Mouse (Mus musculus): ENCODE results near the gene Dkkl1. TPM values are rescaled to one million over a fixed set of nuclear protein-coding genes. Genes with fewer than 3 reads are reported as not detected.
A peak's percentile ranks its signal among the peaks of the same experiment; 100 is the strongest.
"Not testable (repeated sequence)": the region's sequence is repeated elsewhere in the genome, so short reads cannot be mapped to it uniquely, and the experiment has no call there.

Gene Dkkl1
- polyA plus RNA-seq (2012; rRNA removed): 3.0 and 4.8 TPM in 2 replicates
- polyA plus RNA-seq (2014; fragmentation: Nextera tagmentation; extraction: Ambion mirVana): 9.0 and 14.8 TPM in 2 replicates

DNA sequence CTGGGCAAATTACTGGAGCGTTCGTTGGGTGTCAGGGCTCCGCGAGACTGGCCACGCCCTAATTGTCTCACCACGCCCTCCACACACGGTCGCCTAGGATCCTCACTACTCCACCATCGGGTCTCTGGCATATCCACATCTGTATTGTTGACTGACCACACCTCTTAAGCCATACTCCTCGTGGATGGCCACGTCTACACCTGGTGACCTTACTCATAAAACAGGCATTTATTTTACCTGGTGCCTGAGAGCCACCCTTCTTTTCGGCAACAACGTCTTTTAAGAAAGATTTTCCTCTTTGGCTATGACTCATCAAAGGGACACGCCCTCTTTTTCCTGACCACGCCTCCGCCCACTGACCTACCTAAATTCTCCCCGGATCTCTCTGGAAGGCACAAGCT, at the start of gene Dkkl1:
Gene Dkkl1 (minus strand): TSS at position 297 of the 401 bp plus-strand sequence.
- WGBS: 4% methylated on average over 17 of the region's 17 CpGs
- Histone ChIP-seq H3K27ac (replicated peaks; ENCODE audit: low read depth, low read length) (no peak within 1 kb of the TSS), H3K9ac (ENCODE audit: low read depth, low read length, severe bottlenecking) (no peak within 1 kb of the TSS), H3K27me3 (ENCODE audit: control insufficient read depth, insufficient read depth, low read length) (peaks cover 13% of the 10 kb centered on the region), H3K9me3 (ENCODE audit: control insufficient read depth, low read length) (no peaks in the 10 kb centered on the region), H3K4me3 (replicated peaks; ENCODE audit: low read length) (0 out of 2 replicates have a peak within 1 kb of the TSS, but pooled peaks have one; percentile 8), H3K36me3 (ENCODE audit: control insufficient read depth, insufficient read depth, low read length) (no peaks in the 10 kb centered on the region), H3K4me2 (replicated peaks; ENCODE audit: low read depth, low read length, severe bottlenecking) (peak within 1 kb of the TSS; percentile 34), H3K4me1 (ENCODE audit: control insufficient read depth, insufficient read depth, low read length) (peaks cover 11% of the 10 kb centered on the region; the same call in 1 of the 2 replicates)
- ATAC-seq (ENCODE audit: low FRiP score, low read depth): no peak
- no peak for DNase-seq (ENCODE audit: low spot score)
- no peak for TF ChIP-seq POLR2A (IDR thresholded peaks at IDR 0.05; ENCODE audit: borderline replicate concordance, extremely low read depth, insufficient read depth, insufficient read length)

DNA sequence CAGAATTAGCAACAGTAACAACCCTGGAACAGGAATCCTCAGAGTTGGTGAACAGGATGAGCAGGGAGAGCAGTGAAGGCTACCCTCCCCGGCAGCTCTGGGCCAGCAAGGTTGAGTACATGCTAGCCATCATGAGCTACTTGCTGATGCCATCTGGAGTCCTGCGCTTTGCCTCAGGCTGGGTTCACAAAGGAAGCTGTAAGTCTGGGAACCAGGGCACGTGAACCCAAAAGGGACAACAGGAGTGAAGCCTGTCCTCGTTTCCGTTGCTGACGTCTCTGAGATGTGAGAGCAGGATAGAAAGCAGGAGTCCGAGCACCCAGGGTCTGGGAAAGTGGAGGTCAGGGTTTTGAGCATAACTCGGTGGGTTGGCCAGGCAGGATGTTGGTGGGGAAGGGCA, 47.3 kb upstream of the Dkkl1 start:
- Histone ChIP-seq H3K9ac (ENCODE audit: low read depth, low read length, severe bottlenecking) (no peak overlapping the region), H3K27me3 (ENCODE audit: control insufficient read depth, insufficient read depth, low read length) (no peaks in the 10 kb centered on the region), H3K36me3 (ENCODE audit: control insufficient read depth, insufficient read depth, low read length) (no peaks in the 10 kb centered on the region), H3K4me1 (ENCODE audit: control insufficient read depth, insufficient read depth, low read length) (no peaks in the 10 kb centered on the region), H3K9me3 (ENCODE audit: control insufficient read depth, low read length) (no peaks in the 10 kb centered on the region), H3K4me2 (replicated peaks; ENCODE audit: low read depth, low read length, severe bottlenecking) (no peak overlapping the region), H3K27ac (replicated peaks; ENCODE audit: low read depth, low read length) (no peak overlapping the region), H3K4me3 (replicated peaks; ENCODE audit: low read length) (no peak overlapping the region)
- no peak for DNase-seq (ENCODE audit: low spot score)
- no peak for ATAC-seq (ENCODE audit: low FRiP score, low read depth)
- 77% methylated on average over 8 of the region's 8 CpGs for WGBS
- no peak for TF ChIP-seq POLR2A (IDR thresholded peaks at IDR 0.05; ENCODE audit: borderline replicate concordance, extremely low read depth, insufficient read depth, insufficient read length)

DNA sequence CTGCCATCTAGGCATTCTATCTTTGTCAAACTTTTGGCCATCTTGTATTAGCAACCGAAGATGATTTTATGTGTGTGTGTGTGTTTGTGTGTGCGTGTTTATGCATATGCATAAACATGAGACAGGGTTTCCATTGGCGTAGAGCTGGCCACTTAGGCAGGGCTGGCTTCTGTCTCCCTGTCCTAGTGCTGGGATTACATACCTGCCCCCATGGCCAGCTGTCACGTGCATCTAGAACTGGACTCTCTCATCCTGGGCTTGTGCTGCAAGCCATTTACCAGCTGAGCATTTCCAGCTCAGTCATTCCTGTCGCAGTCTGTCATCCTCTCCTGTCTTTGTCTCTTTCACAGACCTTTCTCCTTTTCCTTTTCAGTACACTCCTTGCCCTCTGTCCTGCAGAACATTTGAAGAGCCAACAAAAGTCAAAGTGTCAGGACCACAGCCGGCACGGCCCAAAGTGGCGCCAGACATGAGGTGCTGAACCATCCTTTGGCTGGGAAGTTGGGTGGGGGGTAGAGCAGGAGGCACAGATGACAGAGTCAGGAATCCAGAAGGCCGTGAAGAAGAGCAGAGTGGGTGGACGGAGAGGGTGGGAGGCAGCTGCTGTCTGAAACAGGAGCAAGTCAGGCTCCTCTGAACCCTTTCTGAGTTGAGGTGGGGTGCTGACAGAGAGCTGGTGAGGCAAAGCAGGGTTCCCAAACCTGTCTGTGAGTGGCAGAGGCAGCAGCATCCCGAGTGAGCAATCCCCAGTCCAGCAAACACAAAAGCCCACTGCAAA, 45.3 kb upstream of the Dkkl1 start:
- H3K27me3 ChIP-seq (ENCODE audit: control insufficient read depth, insufficient read depth, low read length): no peaks in the 10 kb centered on the region
- 51% methylated on average over 11 of the region's 11 CpGs for WGBS
- no peaks in the 10 kb centered on the region for H3K9me3 ChIP-seq (ENCODE audit: control insufficient read depth, low read length)
- no peak overlapping the region for H3K27ac ChIP-seq (replicated peaks; ENCODE audit: low read depth, low read length)
- H3K4me1 ChIP-seq (ENCODE audit: control insufficient read depth, insufficient read depth, low read length): no peaks in the 10 kb centered on the region
- TF ChIP-seq POLR2A (IDR thresholded peaks at IDR 0.05; ENCODE audit: borderline replicate concordance, extremely low read depth, insufficient read depth, insufficient read length): no peak
- ATAC-seq (ENCODE audit: low FRiP score, low read depth): no peak
- DNase-seq (ENCODE audit: low spot score): no peak
- H3K4me3 ChIP-seq (replicated peaks; ENCODE audit: low read length): no peak overlapping the region
- no peak overlapping the region for H3K9ac ChIP-seq (ENCODE audit: low read depth, low read length, severe bottlenecking)
- no peaks in the 10 kb centered on the region for H3K36me3 ChIP-seq (ENCODE audit: control insufficient read depth, insufficient read depth, low read length)
- no peak overlapping the region for H3K4me2 ChIP-seq (replicated peaks; ENCODE audit: low read depth, low read length, severe bottlenecking)

DNA sequence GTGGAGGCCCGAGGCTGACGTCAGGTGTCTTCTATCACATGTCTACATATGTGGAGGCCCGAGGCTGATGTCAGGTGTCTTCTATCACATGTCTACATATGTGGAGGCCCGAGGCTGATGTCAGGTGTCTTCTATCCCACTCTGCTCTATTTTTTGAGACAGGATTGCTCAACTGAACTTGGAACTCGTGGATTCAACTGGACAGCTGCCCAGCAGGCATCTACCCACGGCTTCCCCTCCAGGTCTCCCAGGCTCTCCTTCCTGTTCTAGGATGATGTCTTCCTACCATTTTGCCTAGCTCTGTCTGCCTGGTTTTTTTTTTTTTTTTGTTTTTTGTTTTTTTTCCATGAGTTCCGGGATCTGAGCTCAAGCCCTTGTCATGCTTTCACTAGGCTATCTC, 43.9 kb upstream of the Dkkl1 start:
- H3K9ac ChIP-seq (ENCODE audit: low read depth, low read length, severe bottlenecking); H3K27me3 ChIP-seq (ENCODE audit: control insufficient read depth, insufficient read depth, low read length); H3K4me3 ChIP-seq (replicated peaks; ENCODE audit: low read length); ATAC-seq (ENCODE audit: low FRiP score, low read depth); H3K9me3 ChIP-seq (ENCODE audit: control insufficient read depth, low read length); H3K4me2 ChIP-seq (replicated peaks; ENCODE audit: low read depth, low read length, severe bottlenecking); H3K36me3 ChIP-seq (ENCODE audit: control insufficient read depth, insufficient read depth, low read length); H3K27ac ChIP-seq (replicated peaks; ENCODE audit: low read depth, low read length); DNase-seq (ENCODE audit: low spot score); H3K4me1 ChIP-seq (ENCODE audit: control insufficient read depth, insufficient read depth, low read length): not testable (repeated sequence)
- 82% methylated on average over 5 of the region's 7 CpGs for WGBS

DNA sequence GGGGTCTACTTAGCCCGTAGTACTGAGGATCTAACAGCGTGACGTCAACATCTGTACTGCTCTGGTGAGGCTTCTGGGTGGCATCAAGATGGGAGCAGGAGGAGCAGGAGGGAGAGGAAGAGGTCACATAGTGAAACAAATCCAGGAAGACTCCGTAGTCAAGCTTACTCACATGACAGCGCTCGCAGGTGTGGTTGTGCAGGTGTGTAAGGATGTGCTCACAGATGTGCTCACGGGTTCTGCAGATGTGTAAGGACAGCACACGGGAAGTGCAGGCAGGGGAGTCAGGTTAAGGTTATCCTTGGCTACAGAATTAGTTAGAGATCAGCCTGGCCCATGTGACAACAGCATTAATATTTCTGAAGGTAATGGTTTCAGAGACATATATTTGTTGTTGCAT, 41.9 kb upstream of the Dkkl1 start:
- no peaks in the 10 kb centered on the region for H3K9me3 ChIP-seq (ENCODE audit: control insufficient read depth, low read length)
- no peak for DNase-seq (ENCODE audit: low spot score)
- no peak overlapping the region for H3K27ac ChIP-seq (replicated peaks; ENCODE audit: low read depth, low read length)
- H3K4me2 ChIP-seq (replicated peaks; ENCODE audit: low read depth, low read length, severe bottlenecking): no peak overlapping the region
- 79% methylated on average over 8 of the region's 8 CpGs for WGBS
- H3K4me1 ChIP-seq (ENCODE audit: control insufficient read depth, insufficient read depth, low read length): no peaks in the 10 kb centered on the region
- no peak overlapping the region for H3K9ac ChIP-seq (ENCODE audit: low read depth, low read length, severe bottlenecking)
- H3K27me3 ChIP-seq (ENCODE audit: control insufficient read depth, insufficient read depth, low read length): no peaks in the 10 kb centered on the region
- no peak for ATAC-seq (ENCODE audit: low FRiP score, low read depth)
- H3K4me3 ChIP-seq (replicated peaks; ENCODE audit: low read length): no peak overlapping the region
- no peaks in the 10 kb centered on the region for H3K36me3 ChIP-seq (ENCODE audit: control insufficient read depth, insufficient read depth, low read length)
- TF ChIP-seq POLR2A (IDR thresholded peaks at IDR 0.05; ENCODE audit: borderline replicate concordance, extremely low read depth, insufficient read depth, insufficient read length): no peak

Data from limb, embryonic 14.5 days (tissue).